15 mouse cellular contexts compared by ENCODE assay signal in genomic region chr13:25937631-25938030, GRCm38 (mm10).
"Had no signal": no experiment of that assay in that cellular context is flagged by ENCODE, and none has a peak within 500 bp of the region (broad histone marks: within the 10 kb centered on the region; RNA-seq: fewer than 3 reads in every experiment).

No protein-coding gene starts in this region.

- DNase-seq: kidney, adult 8-10 months; kidney, postnatal 10 days; kidney, postnatal 36 days; layer of hippocampus, postnatal 36 days; liver, embryonic 13.5 days; lung, adult 2 months; lung, postnatal 14 days; lung, postnatal 4 days; right cerebral cortex, adult 18-20 months; right cerebral cortex, postnatal 25 days; thymus, adult 18-20 months; thymus, postnatal 36 days had no signal

- H3K27me3 ChIP-seq: kidney, embryonic 15.5 days; liver, embryonic 13.5 days; midbrain, embryonic 13.5 days had no signal

- H3K4me2 ChIP-seq: kidney, embryonic 15.5 days; liver, embryonic 13.5 days; midbrain, embryonic 13.5 days had no signal

- H3K9ac ChIP-seq: kidney, embryonic 15.5 days; liver, embryonic 13.5 days; midbrain, embryonic 13.5 days had no signal

- H3K27ac ChIP-seq: kidney, embryonic 15.5 days; left cerebral cortex, adult 2 months; liver, embryonic 13.5 days; midbrain, embryonic 13.5 days had no signal

- H3K36me3 ChIP-seq: kidney, embryonic 15.5 days; liver, embryonic 13.5 days; midbrain, embryonic 13.5 days had no signal

- H3K4me1 ChIP-seq: liver, embryonic 13.5 days had no signal

- ATAC-seq: midbrain, embryonic 13.5 days had no signal

- H3K4me3 ChIP-seq: kidney, embryonic 15.5 days; left cerebral cortex, adult 2 months; liver, embryonic 13.5 days; midbrain, embryonic 13.5 days had no signal

- H3K9me3 ChIP-seq: kidney, embryonic 15.5 days; liver, embryonic 13.5 days; midbrain, embryonic 13.5 days had no signal
